Mouse (Mus musculus) liver, adult 2 months (tissue): Measurements from ENCODE around the gene Mapkapk2. TPM values are rescaled to one million over a fixed set of nuclear protein-coding genes. Genes with fewer than 3 reads are reported as not detected.

Source experiments
- DNase-seq: peaks from one replicate; pipeline ENCODE4 v3.0.0-alpha.2; 2011; ENCODE audit warnings: low read depth, low spot score; ENCODE audit errors: extremely low read depth
- H3K27ac ChIP-seq: fragments of 200-500 bp; replicated peaks from 2 replicates; pipeline ENCODE4 v1.5.1; 2012; ENCODE audit warnings: low read depth, mild to moderate bottlenecking, control low read depth, inconsistent platforms, low read length; ENCODE audit not compliant: insufficient read depth
- H3K27me3 ChIP-seq: fragments of 200-500 bp; 2 replicates; pipeline ENCODE4 v1.6.1; 2012; ENCODE audit warnings: mild to moderate bottlenecking, moderate library complexity, low read length, inconsistent platforms; ENCODE audit not compliant: control insufficient read depth, insufficient read depth
- H3K36me3 ChIP-seq: fragments of 200-500 bp; 2 replicates; pipeline ENCODE4 v1.6.1; 2012; ENCODE audit warnings: low read length, inconsistent platforms; ENCODE audit not compliant: control insufficient read depth, insufficient read depth
- H3K4me1 ChIP-seq: fragments of 200-500 bp; 2 replicates; pipeline ENCODE4 v1.6.1; 2011; ENCODE audit warnings: low read length; ENCODE audit not compliant: control insufficient read depth, insufficient read depth
- H3K4me3 ChIP-seq: fragments of 200-500 bp; 2 replicates; pipeline ENCODE4 v1.5.1; 2011; ENCODE audit warnings: low read depth, mild to moderate bottlenecking, control low read depth, low read length, moderate library complexity; ENCODE audit not compliant: insufficient read depth
- H3K79me2 ChIP-seq: fragments of 200-500 bp; 2 replicates; pipeline ENCODE4 v1.6.1; 2012; ENCODE audit warnings: inconsistent platforms, mild to moderate bottlenecking, low read length, moderate library complexity; ENCODE audit not compliant: control insufficient read depth, insufficient read depth
- H3K9ac ChIP-seq: fragments of 200-500 bp; 2 replicates; pipeline ENCODE4 v1.6.1; 2012; ENCODE audit warnings: low read depth, mild to moderate bottlenecking, control low read depth, inconsistent platforms, low read length
- CTCF ChIP-seq: fragments of 200-500 bp; IDR thresholded peaks from 2 replicates; pipeline ENCODE4 v1.5.1; 2011; ENCODE audit warnings: low read depth, low read length, control low read depth
- POLR2A ChIP-seq: fragments of 200-500 bp; IDR thresholded peaks from 2 replicates; pipeline ENCODE4 v1.6.1; 2011; ENCODE audit warnings: low read length, control low read depth; ENCODE audit not compliant: insufficient read depth; ENCODE audit errors: extremely low read depth
- WGBS: fragments of 180-500 bp; shearing (Covaris S2); methylation state at CpG from one replicate; pipeline ENCODE4 v1.1.7; 2018; 5-methylcytosine and 5-hydroxymethylcytosine counted together
- polyA plus RNA-seq: library from polyadenylated mRNA; depleted of rRNA; stranded (reverse); fragments of >200 nt; gene quantifications from 2 replicates; pipeline ENCODE4 v1.2.3, GENCODE M21; 2012
- total RNA-seq: library from RNA; depleted of rRNA; stranded (reverse); fragments of >200 nt; gene quantifications from 2 replicates; pipeline ENCODE4 v1.2.3, GENCODE M21; 2014

Gene Mapkapk2
- total and polyA plus RNA-seq, 2 experiments: 30.0 to 45.4 TPM

DNA sequence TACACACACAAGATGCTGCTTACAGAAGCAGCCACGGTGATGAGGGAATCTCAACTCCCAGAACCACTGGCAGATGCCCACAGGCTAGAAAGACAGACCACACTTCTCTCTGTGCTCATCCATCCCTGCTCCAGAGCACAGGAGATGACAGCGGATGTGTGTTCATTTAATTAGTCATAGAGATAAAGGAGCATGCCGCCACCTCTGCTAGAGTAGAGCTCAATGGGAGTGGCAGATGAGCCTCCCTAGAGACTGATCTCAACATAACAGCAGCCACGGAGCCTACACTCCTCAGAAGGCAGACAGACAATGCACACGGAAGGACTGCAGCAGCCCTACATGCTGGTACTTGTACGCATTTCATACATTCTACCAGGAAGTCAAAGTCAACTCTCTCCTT is 33.4 kb downstream of the Mapkapk2 start:
- Histone ChIP-seq H3K4me3 (no peak overlapping the region), H3K27me3 (no peaks in the 10 kb centered on the region), H3K9ac (no peak overlapping the region), H3K79me2 (peaks cover 54% of the 10 kb centered on the region), H3K27ac (no peak overlapping the region), H3K4me1 (peaks cover 15% of the 10 kb centered on the region), H3K36me3 (no peaks in the 10 kb centered on the region)
- TF ChIP-seq POLR2A (no peak), CTCF (no peak)
- no peak for DNase-seq
- 77% methylated on average over 6 of the region's 6 CpGs for WGBS

- H3K27me3 ChIP-seq: no peaks in the 10 kb centered on the region
- 69% methylated on average over 6 of the region's 6 CpGs for WGBS
- no peak overlapping the region for H3K4me3 ChIP-seq
- H3K4me1 ChIP-seq: peaks cover 12% of the 10 kb centered on the region
- TF ChIP-seq POLR2A (no peak), CTCF (no peak)
- peaks cover 49% of the 10 kb centered on the region for H3K79me2 ChIP-seq
- H3K9ac ChIP-seq: no peak overlapping the region
- no peaks in the 10 kb centered on the region for H3K36me3 ChIP-seq
- no peak overlapping the region for H3K27ac ChIP-seq
- no peak for DNase-seq
Observed at GRCm38 (mm10) chr1:131062821-131063220, 34.8 kb downstream of the Mapkapk2 start.

DNA sequence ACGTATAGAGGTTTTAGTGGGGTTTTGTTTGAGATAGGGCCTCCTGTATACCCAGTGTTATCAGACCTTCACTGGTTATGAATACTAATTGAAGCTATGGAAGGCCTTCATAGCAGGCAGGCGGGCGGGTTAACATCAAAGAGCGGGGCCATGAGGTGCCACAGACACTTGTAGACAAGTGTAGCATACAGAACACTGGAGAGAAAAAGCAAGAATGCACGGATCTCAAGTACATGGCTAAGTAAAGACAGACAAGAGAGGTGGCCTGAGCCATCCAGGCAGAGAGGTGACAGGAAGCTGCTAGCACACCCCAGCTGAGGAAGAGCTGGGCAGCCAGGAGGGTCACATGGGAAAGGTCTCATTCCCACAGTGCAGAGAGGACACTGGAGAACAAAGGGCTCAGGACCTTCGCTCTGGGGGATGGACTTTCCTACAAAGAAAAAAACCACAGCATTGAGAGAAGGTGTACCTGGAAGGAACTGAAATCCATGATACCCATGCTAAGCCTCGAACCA is 35.8 kb downstream of the Mapkapk2 start:
- 83% methylated on average over 7 of the region's 7 CpGs for WGBS
- H3K9ac ChIP-seq: no peak overlapping the region
- peaks cover 12% of the 10 kb centered on the region for H3K4me1 ChIP-seq
- H3K79me2 ChIP-seq: peaks cover 40% of the 10 kb centered on the region; the same call in 1 of the 2 replicates
- no peak for DNase-seq
- no peak overlapping the region for H3K4me3 ChIP-seq
- TF ChIP-seq POLR2A (no peak), CTCF (no peak)
- no peak overlapping the region for H3K27ac ChIP-seq
- H3K27me3 ChIP-seq: no peaks in the 10 kb centered on the region
- peaks cover 3% of the 10 kb centered on the region; the same call in 1 of the 2 replicates for H3K36me3 ChIP-seq

DNA sequence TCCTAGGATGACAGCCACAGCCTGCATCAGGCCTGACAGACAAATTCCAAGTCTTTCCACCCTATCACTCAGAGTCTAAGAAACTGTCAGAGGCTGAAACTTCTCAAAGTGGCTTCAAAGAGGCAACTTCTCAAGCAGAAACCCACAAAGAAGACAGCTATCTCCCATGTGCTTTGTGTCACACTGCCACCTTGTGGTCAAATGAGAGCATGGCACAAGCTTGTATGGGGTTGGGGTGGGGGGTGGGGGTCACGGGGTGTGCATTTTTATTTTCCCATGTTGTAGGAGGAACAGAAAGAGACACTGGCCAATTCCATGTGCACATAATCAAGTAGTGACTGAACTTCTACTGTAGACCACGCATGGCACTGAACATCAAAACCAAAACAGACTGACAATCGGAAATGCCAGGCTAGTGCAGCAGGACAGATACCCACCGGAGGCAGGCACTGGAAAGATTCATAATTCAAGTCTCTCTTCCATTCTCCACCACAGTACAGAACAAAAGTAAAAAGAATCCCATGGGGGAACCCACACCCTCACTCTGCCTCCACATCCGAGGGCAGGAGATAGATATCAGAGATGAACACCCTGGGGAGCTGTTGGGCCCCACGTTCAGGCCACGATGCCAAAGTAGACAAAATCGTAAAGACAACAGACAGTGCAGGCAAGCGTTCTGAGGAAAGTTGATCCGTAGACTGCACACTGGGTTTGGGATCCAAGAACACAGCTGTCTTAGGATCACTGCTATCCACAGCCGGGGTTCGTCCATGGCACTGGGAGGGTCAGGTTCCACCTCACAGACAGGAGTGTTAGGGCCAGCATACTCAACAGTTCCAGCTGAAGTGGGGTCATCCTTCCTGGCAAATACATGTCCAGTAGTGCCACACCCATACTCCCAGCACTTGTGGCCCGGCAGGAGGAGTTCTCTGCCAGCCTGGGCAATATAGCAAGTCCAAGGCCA is 37.1 kb downstream of the Mapkapk2 start:
- peaks cover 12% of the 10 kb centered on the region for H3K4me1 ChIP-seq
- WGBS: 51% methylated on average over 13 of the region's 13 CpGs
- DNase-seq: no peak

DNA sequence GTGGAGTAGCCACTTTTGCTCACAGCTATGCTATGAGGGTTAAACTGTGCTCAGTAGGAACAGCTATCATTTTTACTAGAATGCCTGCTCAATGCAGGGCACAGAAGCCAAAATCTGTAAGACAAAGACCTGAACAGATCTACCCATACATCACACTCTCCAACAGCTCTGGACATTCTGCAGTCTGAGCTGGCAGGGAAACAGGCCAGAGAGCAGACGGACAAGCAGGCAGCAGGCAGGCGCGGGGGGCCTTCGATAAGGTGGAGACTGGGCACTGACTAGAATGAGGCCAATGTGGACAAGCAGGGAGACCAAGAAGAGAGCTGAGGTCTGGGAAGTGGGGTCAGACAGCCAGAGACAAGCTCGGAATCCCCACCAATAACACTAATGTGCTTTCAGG is 37.8 kb downstream of the Mapkapk2 start:
- H3K79me2 ChIP-seq: peaks cover 31% of the 10 kb centered on the region; the same call in 1 of the 2 replicates
- WGBS: 84% methylated on average over 5 of the region's 5 CpGs
- peaks cover 12% of the 10 kb centered on the region for H3K4me1 ChIP-seq
- no peak overlapping the region for H3K27ac ChIP-seq
- DNase-seq: no peak
- no peak overlapping the region for H3K4me3 ChIP-seq
- TF ChIP-seq CTCF: no peak
- no peak for TF ChIP-seq POLR2A
- H3K9ac ChIP-seq: no peak overlapping the region
- peaks cover 8% of the 10 kb centered on the region; the same call in 1 of the 2 replicates for H3K36me3 ChIP-seq
- H3K27me3 ChIP-seq: no peaks in the 10 kb centered on the region

More for the DNA sequence above, 37.1 kb downstream of the Mapkapk2 start:
- Histone ChIP-seq H3K36me3 (peaks cover 4% of the 10 kb centered on the region; the same call in 1 of the 2 replicates), H3K79me2 (peaks cover 35% of the 10 kb centered on the region; the same call in 1 of the 2 replicates), H3K9ac (no peak overlapping the region), H3K4me3 (no peak overlapping the region), H3K27me3 (no peaks in the 10 kb centered on the region), H3K27ac (no peak overlapping the region)
- TF ChIP-seq CTCF: peak; percentile 50; the same call in 1 of the 2 replicates
- no peak for TF ChIP-seq POLR2A
